Mouse (Mus musculus): ENCODE results near the gene Sf3a2.

- no peak for TF ChIP-seq ZNF384 (IDR thresholded peaks at IDR 0.05; ENCODE audit: low read depth, low read length)
- no peak for TF ChIP-seq MAX (IDR thresholded peaks at IDR 0.05; ENCODE audit: low read length)
- TF ChIP-seq CHD1 (IDR thresholded peaks at IDR 0.05; ENCODE audit: low read depth, low read length): no peak
- no peak for TF ChIP-seq USF2 (IDR thresholded peaks at IDR 0.05; ENCODE audit: borderline replicate concordance in 1 of 2, insufficient read depth in 1 of 2, low read depth in 1 of 2, low read length in 2 of 2)
- no peak for TF ChIP-seq ZKSCAN1 (IDR thresholded peaks at IDR 0.05; ENCODE audit: low read depth, low read length)
- peak in 1 of 2 experiments; percentile 57; a peak in 3 of 4 replicates for TF ChIP-seq EP300 (IDR thresholded peaks at IDR 0.05; ENCODE audit: low read depth in 1 of 2, low read length in 2 of 2)
- TF ChIP-seq POLR2AphosphoS2 (IDR thresholded peaks at IDR 0.05; ENCODE audit: low read length): no peak
- TF ChIP-seq CTCF (IDR thresholded peaks at IDR 0.05 in 2 of 3, conservative IDR thresholded peaks at IDR 0.05 in 1 of 3; ENCODE audit: control insufficient read depth in 1 of 3, insufficient read depth in 1 of 3, low read depth in 2 of 3, low read length in 3 of 3, poor library complexity in 1 of 3, severe bottlenecking in 1 of 3): no peak
Measured at GRCm38 (mm10) chr10:80818599-80819281, 20.7 kb downstream of the Sf3a2 start.

All from MEL (cell line).